ENCODE assay signal across 24 mouse cellular contexts in genomic region chr13:34683762-34684488, GRCm38 (mm10). TPM values are rescaled to one million over a fixed set of nuclear protein-coding genes. Genes with fewer than 3 reads are reported as not detected.
DNase-seq lines count a peak whose midpoint lies in the region; ATAC-seq and TF ChIP-seq lines count a peak whose summit lies in the region.
"Had no signal": no experiment of that assay in that cellular context is flagged by ENCODE, and none has a peak within 500 bp of the region (broad histone marks: within the 10 kb centered on the region; RNA-seq: fewer than 3 reads in every experiment).

No protein-coding gene starts in this region.

- H3K4me2 ChIP-seq in kidney, embryonic 14.5 days (replicated peaks; ENCODE audit: low read depth, low read length) = no peak overlapping the region
- H3K4me2 ChIP-seq: embryonic facial prominence, embryonic 15.5 days; hindbrain, embryonic 13.5 days; kidney, embryonic 15.5 days; liver, embryonic 15.5 days had no signal

- H3K4me1 ChIP-seq in limb, embryonic 10.5 days = peaks cover 4% of the 10 kb centered on the region; the same call in 1 of the 2 replicates
- no peaks in the 10 kb centered on the region for H3K4me1 ChIP-seq in cerebellum, adult 2 months (ENCODE audit: control insufficient read depth, insufficient read depth, low read length)
- no peaks in the 10 kb centered on the region for H3K4me1 ChIP-seq in kidney, embryonic 14.5 days (ENCODE audit: control insufficient read depth, insufficient read depth, low read length)
- H3K4me1 ChIP-seq: liver, embryonic 15.5 days; megakaryocyte, embryonic 14.5 days had no signal

- intact Hi-C loops in heart, postnatal 10 days (cut with DNase I) = loop anchor here (2.0 kb wide), 1 partner anchor 31 kb away; the partner anchor contains the start of gene Pxdc1
- intact Hi-C loops in left cerebral cortex, adult 2 months (cut with DNase I) = no loop called here

- H3K9ac ChIP-seq in kidney, embryonic 14.5 days (ENCODE audit: low read depth, low read length) = no peak overlapping the region
- H3K9ac ChIP-seq: embryonic facial prominence, embryonic 15.5 days; hindbrain, embryonic 13.5 days; kidney, embryonic 15.5 days; liver, embryonic 15.5 days had no signal

- peak; percentile 91 for DNase-seq in 3134 (ENCODE audit: extremely low read depth, insufficient read length, low spot score)
- DNase-seq in A20 (ENCODE audit: low read depth, low spot score) = peak; percentile 85
- peak; percentile 30 to 32 for DNase-seq in heart, postnatal 10 days
- no peak for DNase-seq in left cerebral cortex, adult 2 months (ENCODE audit: extremely low spot score in 1 of 2, low spot score in 2 of 2)
- no peak for DNase-seq in limb, embryonic 10.5 days (ENCODE audit: low spot score)
- no peak for DNase-seq in cerebellum, adult 2 months
- DNase-seq: adrenal gland, postnatal 14 days; cerebellum, adult 9-10 months; lung, postnatal 14 days; right cerebral cortex, adult 18-20 months had no signal

- no peak overlapping the region for H3K27ac ChIP-seq in left cerebral cortex, adult 2 months
- H3K27ac ChIP-seq in limb, embryonic 10.5 days = no peak overlapping the region
- H3K27ac ChIP-seq in cerebellum, adult 2 months (ENCODE audit: insufficient read depth, low read length) = no peak overlapping the region
- H3K27ac ChIP-seq in kidney, embryonic 14.5 days (ENCODE audit: low read depth, low read length) = no peak overlapping the region
- H3K27ac ChIP-seq: embryonic facial prominence, embryonic 15.5 days; hindbrain, embryonic 13.5 days; kidney, embryonic 15.5 days; liver, embryonic 15.5 days had no signal

- 94% methylated on average over 18 of the region's 18 CpGs for WGBS in limb, embryonic 10.5 days
- 94% methylated on average over 18 of the region's 18 CpGs for WGBS in cerebellum, adult 2 months
- WGBS in kidney, embryonic 14.5 days = 92% methylated on average over 18 of the region's 18 CpGs

- TF ChIP-seq CTCF in left cerebral cortex, adult 2 months (IDR thresholded peaks at IDR 0.05) = no peak
- TF ChIP-seq CTCF in cerebellum, adult 2 months (IDR thresholded peaks at IDR 0.05; ENCODE audit: borderline replicate concordance, insufficient read depth, low read depth, low read length) = no peak

- no peaks in the 10 kb centered on the region for H3K36me3 ChIP-seq in limb, embryonic 10.5 days
- no peaks in the 10 kb centered on the region for H3K36me3 ChIP-seq in kidney, embryonic 14.5 days (ENCODE audit: control insufficient read depth, insufficient read depth, low read length)
- H3K36me3 ChIP-seq: embryonic facial prominence, embryonic 15.5 days; hindbrain, embryonic 13.5 days; kidney, embryonic 15.5 days; liver, embryonic 15.5 days had no signal

- no peak for TF ChIP-seq POLR2A in cerebellum, adult 2 months (IDR thresholded peaks at IDR 0.05; ENCODE audit: borderline replicate concordance, insufficient read depth, low read length)

- H3K27me3 ChIP-seq in limb, embryonic 10.5 days (ENCODE audit: low read depth, poor library complexity, severe bottlenecking) = no peaks in the 10 kb centered on the region
- no peaks in the 10 kb centered on the region for H3K27me3 ChIP-seq in cerebellum, adult 2 months (ENCODE audit: control insufficient read depth, insufficient read depth, low read length)
- H3K27me3 ChIP-seq in kidney, embryonic 14.5 days (ENCODE audit: control insufficient read depth, insufficient read depth, low read length) = no peaks in the 10 kb centered on the region
- H3K27me3 ChIP-seq: embryonic facial prominence, embryonic 15.5 days; hindbrain, embryonic 13.5 days; kidney, embryonic 15.5 days; liver, embryonic 15.5 days had no signal

- no peak overlapping the region for H3K4me3 ChIP-seq in left cerebral cortex, adult 2 months
- no peak overlapping the region for H3K4me3 ChIP-seq in limb, embryonic 10.5 days
- no peak overlapping the region for H3K4me3 ChIP-seq in cerebellum, adult 2 months (replicated peaks; ENCODE audit: insufficient read depth, low read depth, low read length)
- no peak overlapping the region for H3K4me3 ChIP-seq in kidney, embryonic 14.5 days (ENCODE audit: low read length)
- H3K4me3 ChIP-seq: embryonic facial prominence, embryonic 15.5 days; hindbrain, embryonic 13.5 days; kidney, embryonic 15.5 days; liver, embryonic 15.5 days; megakaryocyte, embryonic 14.5 days had no signal

- H3K9me3 ChIP-seq in limb, embryonic 10.5 days (replicated peaks) = no peaks in the 10 kb centered on the region
- no peaks in the 10 kb centered on the region for H3K9me3 ChIP-seq in kidney, embryonic 14.5 days (ENCODE audit: control insufficient read depth, low read length)
- H3K9me3 ChIP-seq: embryonic facial prominence, embryonic 15.5 days; hindbrain, embryonic 13.5 days; kidney, embryonic 15.5 days; liver, embryonic 15.5 days; megakaryocyte, embryonic 14.5 days had no signal

- ATAC-seq in granulocyte monocyte progenitor cell, adult 5-6 weeks (replicated peaks; ENCODE audit: poor library complexity, severe bottlenecking) = 0 out of 2 replicates have a peak, but pooled peaks have one; percentile 27
- ATAC-seq in kidney, embryonic 14.5 days (ENCODE audit: low FRiP score, low TSS enrichment) = no peak
- ATAC-seq: activated CD4-positive, CD25-positive, alpha-beta regulatory T cell, adult 4 months; midbrain, embryonic 16.5 days had no signal

RNA-seq across cellular contexts. Expression of gene Pxdc1, which starts 30.6 kb away (rescaled TPM):
- not detected in 2 replicates for total RNA-seq in granulocyte monocyte progenitor cell, adult 5-6 weeks (2014; fragmentation: Nextera tagmentation)
- total RNA-seq in granulocyte monocyte progenitor cell, adult 5-6 weeks (2017) = not detected in 2 replicates
- 10 to 100 TPM; 18.2 to 24.3 TPM for total RNA-seq in heart, postnatal 10 days (2021)
- total RNA-seq in left cerebral cortex, adult 2 months (2021) = 1 to 10 TPM; 4.3 to 7.1 TPM
- 1.9 and 2.5 TPM in 2 replicates for polyA plus RNA-seq in limb, embryonic 10.5 days (2016; fragmentation: Nextera tagmentation; extraction: Ambion mirVana)
- 5.1 and 5.7 TPM in 2 replicates for polyA plus RNA-seq in cerebellum, adult 2 months (2012; rRNA removed)
- polyA plus RNA-seq in kidney, embryonic 14.5 days (2014; fragmentation: Nextera tagmentation; extraction: Ambion mirVana) = 7.8 and 9.4 TPM in 2 replicates

RNA-seq across cellular contexts. Expression of gene Fam50b, which starts 50.7 kb away (rescaled TPM):
- total RNA-seq in granulocyte monocyte progenitor cell, adult 5-6 weeks (2014; fragmentation: Nextera tagmentation) = not detected in 2 replicates
- not detected in 2 replicates for total RNA-seq in granulocyte monocyte progenitor cell, adult 5-6 weeks (2017)
- total RNA-seq in heart, postnatal 10 days (2021) = not detected
- not detected for total RNA-seq in left cerebral cortex, adult 2 months (2021)
- 0.11 TPM in 1 of 2 replicates, not detected in the other for polyA plus RNA-seq in limb, embryonic 10.5 days (2016; fragmentation: Nextera tagmentation; extraction: Ambion mirVana)
- polyA plus RNA-seq in cerebellum, adult 2 months (2012; rRNA removed) = not detected in 2 replicates
- not detected in 2 replicates for polyA plus RNA-seq in kidney, embryonic 14.5 days (2014; fragmentation: Nextera tagmentation; extraction: Ambion mirVana)
- total RNA-seq: adrenal gland, postnatal 14 days; gastrocnemius, postnatal 4 days; left cerebral cortex, postnatal 10 days had no signal
- polyA plus RNA-seq: activated CD4-positive, CD25-positive, alpha-beta regulatory T cell, adult 4 months; forebrain, embryonic 11.5 days; hindbrain, embryonic 13.5 days; intestine, embryonic 14.5 days; kidney, embryonic 15.5 days; limb, embryonic 14.5 days had no signal

Comparison
In these comparisons a context has a peak if more than half of its experiments do, and no peak if none do; other contexts are left out.
1. DNase-seq: peak in 3134 (single experiment), A20 (single experiment) and heart, postnatal 10 days (2 of 2); none in left cerebral cortex, adult 2 months (0 of 2), limb, embryonic 10.5 days (single experiment) and cerebellum, adult 2 months (0 of 2).
2. RNA of gene Pxdc1, which starts 30.6 kb away (total RNA-seq): 18.2 to 24.3 TPM in heart, postnatal 10 days and 4.3 to 7.1 TPM in left cerebral cortex, adult 2 months; not detected in granulocyte monocyte progenitor cell, adult 5-6 weeks; every median in the first group is over 4 times any median in the second.